Mouse (Mus musculus) kidney, embryonic 14.5 days (tissue): ENCODE results near the gene Tgfbr3. TPM values are rescaled to one million over a fixed set of nuclear protein-coding genes. Genes with fewer than 3 reads are reported as not detected.

Experiments
- ATAC-seq: fragments of 200-750 bp; cut with Nextera tagmentation; 2 replicates; pipeline ENCODE4 v1.8.0; 2017; ENCODE audit warnings: moderate number of reproducible peaks, mild to moderate bottlenecking, moderate TSS enrichment, moderate library complexity; ENCODE audit not compliant: low FRiP score, low TSS enrichment
- H3K27ac ChIP-seq: fragments of 300-500 bp; sonication (generic); 2 replicates; pipeline ENCODE4 v1.5.1; 2014; ENCODE audit warnings: low read depth, mild to moderate bottlenecking, low read length, moderate library complexity, mixed read lengths
- H3K27me3 ChIP-seq: fragments of 300-500 bp; sonication (generic); 2 replicates; pipeline ENCODE4 v1.6.1; 2014; ENCODE audit warnings: mild to moderate bottlenecking, low read length; ENCODE audit not compliant: control insufficient read depth, insufficient read depth
- H3K36me3 ChIP-seq: fragments of 300-500 bp; sonication (generic); 2 replicates; pipeline ENCODE4 v1.6.1; 2014; ENCODE audit warnings: low read length, mixed read lengths; ENCODE audit not compliant: control insufficient read depth, insufficient read depth
- H3K4me1 ChIP-seq: fragments of 300-500 bp; sonication (generic); 2 replicates; pipeline ENCODE4 v1.6.1; 2014; ENCODE audit warnings: low read length, mixed read lengths; ENCODE audit not compliant: control insufficient read depth, insufficient read depth
- H3K4me2 ChIP-seq: fragments of 300-500 bp; sonication (generic); replicated peaks from 2 replicates; pipeline ENCODE4 v1.6.1; 2014; ENCODE audit warnings: low read depth, mild to moderate bottlenecking, low read length
- H3K4me3 ChIP-seq: fragments of 300-500 bp; sonication (generic); 2 replicates; pipeline ENCODE4 v1.5.1; 2014; ENCODE audit warnings: mild to moderate bottlenecking, low read length
- H3K9ac ChIP-seq: fragments of 300-500 bp; sonication (generic); 2 replicates; pipeline ENCODE4 v1.6.1; 2014; ENCODE audit warnings: low read depth, mild to moderate bottlenecking, low read length, moderate library complexity
- H3K9me3 ChIP-seq: fragments of 300-500 bp; sonication (generic); 2 replicates; pipeline ENCODE4 v1.6.1; 2016; ENCODE audit warnings: low read length; ENCODE audit not compliant: control insufficient read depth
- WGBS: fragments of 180-500 bp; shearing (Covaris S2); extraction: QIAGEN DNeasy Blood & Tissue Kit; methylation state at CpG from one replicate; pipeline ENCODE4 v1.1.7; 2014; 5-methylcytosine and 5-hydroxymethylcytosine counted together
- polyA plus RNA-seq: library from polyadenylated mRNA; unstranded; fragments of >200 nt; fragmentation: Nextera tagmentation; extraction: Ambion mirVana; gene quantifications from 2 replicates; pipeline ENCODE4 v1.2.1, GENCODE M21; 2014

The Tgfbr3 gene
- polyA plus RNA-seq, 1 experiment from 2014 or later = 18.0 TPM

GRCm38 (mm10) chr5:107211830-107212370 is 77.5 kb downstream of the Tgfbr3 start:
- H3K4me2 ChIP-seq = no peak overlapping the region
- no peak for ATAC-seq
- H3K27me3 ChIP-seq = no peaks in the 10 kb centered on the region
- WGBS = 83% methylated on average over 10 of the region's 10 CpGs
- H3K9ac ChIP-seq = no peak overlapping the region
- H3K36me3 ChIP-seq = no peaks in the 10 kb centered on the region
- H3K9me3 ChIP-seq = no peaks in the 10 kb centered on the region
- peaks cover 10% of the 10 kb centered on the region; the same call in 1 of the 2 replicates for H3K4me1 ChIP-seq
- H3K4me3 ChIP-seq = no peak overlapping the region
- no peak overlapping the region for H3K27ac ChIP-seq

- Histone ChIP-seq H3K4me1 (peaks cover 10% of the 10 kb centered on the region; the same call in 1 of the 2 replicates), H3K27me3 (no peaks in the 10 kb centered on the region), H3K4me3 (no peak overlapping the region), H3K4me2 (no peak overlapping the region), H3K36me3 (no peaks in the 10 kb centered on the region), H3K9ac (no peak overlapping the region), H3K27ac (no peak overlapping the region), H3K9me3 (no peaks in the 10 kb centered on the region)
- ATAC-seq = no peak
- WGBS = 79% methylated on average over 2 of the region's 2 CpGs
Observed at GRCm38 (mm10) chr5:107210040-107210439, 79.4 kb downstream of the Tgfbr3 start.

GRCm38 (mm10) chr5:107207911-107208310 is 81.5 kb downstream of the Tgfbr3 start:
- WGBS = 57% methylated on average over 5 of the region's 5 CpGs
- Histone ChIP-seq H3K4me2 (no peak overlapping the region), H3K27ac (no peak overlapping the region), H3K9me3 (no peaks in the 10 kb centered on the region), H3K4me1 (peaks cover 10% of the 10 kb centered on the region; the same call in 1 of the 2 replicates), H3K4me3 (no peak overlapping the region), H3K9ac (no peak overlapping the region), H3K36me3 (no peaks in the 10 kb centered on the region), H3K27me3 (no peaks in the 10 kb centered on the region)
- ATAC-seq = no peak

- Histone ChIP-seq H3K9me3 (no peaks in the 10 kb centered on the region), H3K36me3 (no peaks in the 10 kb centered on the region), H3K27me3 (no peaks in the 10 kb centered on the region), H3K9ac (no peak overlapping the region), H3K27ac (no peak overlapping the region), H3K4me1 (peaks cover 31% of the 10 kb centered on the region), H3K4me2 (no peak overlapping the region), H3K4me3 (no peak overlapping the region)
- ATAC-seq = no peak
Observed at GRCm38 (mm10) chr5:107204306-107204705, 85.1 kb downstream of the Tgfbr3 start.

GRCm38 (mm10) chr5:107202801-107203559 is 86.4 kb downstream of the Tgfbr3 start:
- no peak; the same call in 1 of the 2 replicates for ATAC-seq
- H3K27me3 ChIP-seq = no peaks in the 10 kb centered on the region
- no peaks in the 10 kb centered on the region for H3K9me3 ChIP-seq
- no peak overlapping the region for H3K4me3 ChIP-seq
- H3K27ac ChIP-seq = peak overlapping the region; percentile 37; the same call in 1 of the 2 replicates
- WGBS = 33% methylated on average over 8 of the region's 8 CpGs
- H3K9ac ChIP-seq = no peak overlapping the region
- H3K4me1 ChIP-seq = peaks cover 26% of the 10 kb centered on the region
- H3K36me3 ChIP-seq = no peaks in the 10 kb centered on the region
- no peak overlapping the region for H3K4me2 ChIP-seq

DNA sequence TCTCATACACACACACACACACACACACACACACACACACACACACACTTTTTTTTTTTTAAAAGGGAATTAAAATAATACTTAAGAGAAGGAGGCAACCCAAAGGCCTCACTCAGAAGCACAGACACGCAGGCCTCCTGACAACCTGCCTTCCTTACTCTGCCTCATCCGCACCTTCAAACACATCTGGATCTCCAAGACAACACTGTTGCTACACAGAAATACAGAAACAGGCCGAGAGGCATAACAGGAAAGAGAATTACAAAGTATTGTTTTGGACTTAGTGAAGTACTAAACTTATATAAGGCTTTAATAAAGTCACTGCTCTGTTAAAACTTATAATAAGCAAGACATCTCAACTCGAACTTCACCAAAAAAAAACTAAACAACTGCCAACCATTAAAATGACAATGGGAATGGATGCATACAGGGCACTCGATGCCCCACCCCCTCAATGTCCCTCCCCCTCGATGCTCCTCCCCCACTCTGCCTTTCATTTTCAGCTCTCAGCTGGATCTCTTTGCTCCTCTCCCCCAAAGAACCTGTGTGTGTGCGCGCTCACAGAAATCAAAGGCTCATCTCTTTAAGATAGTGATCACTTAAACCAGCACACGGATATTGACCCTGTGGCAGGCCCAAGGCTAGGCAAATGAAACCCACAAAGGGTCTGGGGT is 87.8 kb downstream of the Tgfbr3 start:
- Histone ChIP-seq H3K9me3 (no peaks in the 10 kb centered on the region), H3K4me2 (no peak overlapping the region), H3K27me3 (no peaks in the 10 kb centered on the region), H3K36me3 (no peaks in the 10 kb centered on the region), H3K9ac (no peak overlapping the region), H3K4me3 (no peak overlapping the region), H3K27ac (peak overlapping the region; percentile 77; the same call in 1 of the 2 replicates), H3K4me1 (peaks cover 26% of the 10 kb centered on the region)
- no peak for ATAC-seq
- 63% methylated on average over 9 of the region's 9 CpGs for WGBS

GRCm38 (mm10) chr5:107200853-107201341 is 88.5 kb downstream of the Tgfbr3 start:
- H3K4me3 ChIP-seq = no peak overlapping the region
- H3K4me2 ChIP-seq = no peak overlapping the region
- H3K9me3 ChIP-seq = no peaks in the 10 kb centered on the region
- no peaks in the 10 kb centered on the region for H3K36me3 ChIP-seq
- ATAC-seq = peak; percentile 36; the same call in 1 of the 2 replicates
- 38% methylated on average over 12 of the region's 12 CpGs for WGBS
- no peak overlapping the region for H3K9ac ChIP-seq
- peaks cover 28% of the 10 kb centered on the region for H3K4me1 ChIP-seq
- H3K27ac ChIP-seq = peak overlapping the region; percentile 77; the same call in 1 of the 2 replicates
- no peaks in the 10 kb centered on the region for H3K27me3 ChIP-seq

- no peak overlapping the region for H3K4me3 ChIP-seq
- no peak overlapping the region for H3K9ac ChIP-seq
- H3K9me3 ChIP-seq = no peaks in the 10 kb centered on the region
- H3K27ac ChIP-seq = peak overlapping the region; percentile 77; the same call in 1 of the 2 replicates
- H3K36me3 ChIP-seq = no peaks in the 10 kb centered on the region
- WGBS = 51% methylated on average over 10 of the region's 10 CpGs
- ATAC-seq = peak; percentile 33
- H3K27me3 ChIP-seq = no peaks in the 10 kb centered on the region
- H3K4me2 ChIP-seq = no peak overlapping the region
- peaks cover 34% of the 10 kb centered on the region for H3K4me1 ChIP-seq
Observed at GRCm38 (mm10) chr5:107200221-107200635, 89.2 kb downstream of the Tgfbr3 start.
